Mouse (Mus musculus) thymus, postnatal 36 days (tissue): ENCODE measurements around the gene Igdcc3.
A peak's percentile ranks its signal among the peaks of the same experiment; 100 is the strongest.
"Not testable (repeated sequence)": the region's sequence is repeated elsewhere in the genome, so short reads cannot be mapped to it uniquely, and the experiment has no call there.

ENCODE experiments used
- DNase-seq, 2 experiments: peaks; one replicate each; pipeline ENCODE4 v3.0.0; 2022; ENCODE audit warnings: mixed read lengths in 2 of 2

Gene Igdcc3

GRCm38 (mm10) chr9:65207041-65207815 lies 66.2 kb downstream of the Igdcc3 start:
- not testable (repeated sequence) for DNase-seq

- DNase-seq, result no peak
Observed at GRCm38 (mm10) chr9:65208293-65209179, 67.5 kb downstream of the Igdcc3 start.

GRCm38 (mm10) chr9:65211598-65211997 lies 70.6 kb downstream of the Igdcc3 start:
- DNase-seq, result no peak

- no peak for DNase-seq
Observed at GRCm38 (mm10) chr9:65214425-65214777, 73.4 kb downstream of the Igdcc3 start.

GRCm38 (mm10) chr9:65214778-65215493 lies 73.9 kb downstream of the Igdcc3 start:
- peak; percentile 86 to 87 for DNase-seq

- DNase-seq, result no peak
Observed at GRCm38 (mm10) chr9:65215494-65216126, 74.6 kb downstream of the Igdcc3 start.

GRCm38 (mm10) chr9:65216972-65217371 lies 76.0 kb downstream of the Igdcc3 start:
- DNase-seq, result peak; percentile 42 to 51

- DNase-seq, result peak in 1 of 2 experiments; percentile 23
Observed at GRCm38 (mm10) chr9:65217661-65218060, 76.7 kb downstream of the Igdcc3 start.

- DNase-seq, result no peak
Observed at GRCm38 (mm10) chr9:65218916-65219315, 77.9 kb downstream of the Igdcc3 start.

GRCm38 (mm10) chr9:65220398-65220797 lies 79.4 kb downstream of the Igdcc3 start:
- DNase-seq, result not testable (repeated sequence)

- no peak for DNase-seq
Observed at GRCm38 (mm10) chr9:65223927-65224326, 82.9 kb downstream of the Igdcc3 start.

GRCm38 (mm10) chr9:65225795-65226194 lies 84.8 kb downstream of the Igdcc3 start:
- no peak for DNase-seq

- DNase-seq, result no peak
Observed at GRCm38 (mm10) chr9:65230250-65230649, 89.3 kb downstream of the Igdcc3 start.

GRCm38 (mm10) chr9:65231284-65231683 lies 90.3 kb downstream of the Igdcc3 start:
- DNase-seq, result no peak

- DNase-seq, result no peak
Observed at GRCm38 (mm10) chr9:65233243-65233985, 92.4 kb downstream of the Igdcc3 start.

- no peak for DNase-seq
Observed at GRCm38 (mm10) chr9:65234734-65235133, 93.7 kb downstream of the Igdcc3 start.
